Mouse (Mus musculus) kidney, embryonic 14.5 days (tissue): ENCODE measurements around the gene Gdi2. TPM values are rescaled to one million over a fixed set of nuclear protein-coding genes. Genes with fewer than 3 reads are reported as not detected.

Experiments
- ATAC-seq: fragments of 200-750 bp; cut with Nextera tagmentation; 2 replicates; pipeline ENCODE4 v1.8.0; 2017; ENCODE audit warnings: moderate number of reproducible peaks, mild to moderate bottlenecking, moderate TSS enrichment, moderate library complexity; ENCODE audit not compliant: low FRiP score, low TSS enrichment
- H3K27ac ChIP-seq: fragments of 300-500 bp; sonication (generic); 2 replicates; pipeline ENCODE4 v1.5.1; 2014; ENCODE audit warnings: low read depth, mild to moderate bottlenecking, low read length, moderate library complexity, mixed read lengths
- H3K27me3 ChIP-seq: fragments of 300-500 bp; sonication (generic); 2 replicates; pipeline ENCODE4 v1.6.1; 2014; ENCODE audit warnings: mild to moderate bottlenecking, low read length; ENCODE audit not compliant: control insufficient read depth, insufficient read depth
- H3K36me3 ChIP-seq: fragments of 300-500 bp; sonication (generic); 2 replicates; pipeline ENCODE4 v1.6.1; 2014; ENCODE audit warnings: low read length, mixed read lengths; ENCODE audit not compliant: control insufficient read depth, insufficient read depth
- H3K4me1 ChIP-seq: fragments of 300-500 bp; sonication (generic); 2 replicates; pipeline ENCODE4 v1.6.1; 2014; ENCODE audit warnings: low read length, mixed read lengths; ENCODE audit not compliant: control insufficient read depth, insufficient read depth
- H3K4me2 ChIP-seq: fragments of 300-500 bp; sonication (generic); replicated peaks from 2 replicates; pipeline ENCODE4 v1.6.1; 2014; ENCODE audit warnings: low read depth, mild to moderate bottlenecking, low read length
- H3K4me3 ChIP-seq: fragments of 300-500 bp; sonication (generic); 2 replicates; pipeline ENCODE4 v1.5.1; 2014; ENCODE audit warnings: mild to moderate bottlenecking, low read length
- H3K9ac ChIP-seq: fragments of 300-500 bp; sonication (generic); 2 replicates; pipeline ENCODE4 v1.6.1; 2014; ENCODE audit warnings: low read depth, mild to moderate bottlenecking, low read length, moderate library complexity
- H3K9me3 ChIP-seq: fragments of 300-500 bp; sonication (generic); 2 replicates; pipeline ENCODE4 v1.6.1; 2016; ENCODE audit warnings: low read length; ENCODE audit not compliant: control insufficient read depth
- WGBS: fragments of 180-500 bp; shearing (Covaris S2); extraction: QIAGEN DNeasy Blood & Tissue Kit; methylation state at CpG from one replicate; pipeline ENCODE4 v1.1.7; 2014; 5-methylcytosine and 5-hydroxymethylcytosine counted together
- polyA plus RNA-seq: library from polyadenylated mRNA; unstranded; fragments of >200 nt; fragmentation: Nextera tagmentation; extraction: Ambion mirVana; gene quantifications from 2 replicates; pipeline ENCODE4 v1.2.1, GENCODE M21; 2014

Gdi2 gene
- polyA plus RNA-seq, 1 experiment from 2014 or later, result 465 TPM

- Histone ChIP-seq H3K4me1 (peaks cover 15% of the 10 kb centered on the region; the same call in 1 of the 2 replicates), H3K9me3 (0 out of 2 replicates have a peak, but pooled peaks cover 2% of the 10 kb centered on the region), H3K4me2 (peak overlapping the region; percentile 63), H3K4me3 (peak overlapping the region; percentile 89), H3K36me3 (no peaks in the 10 kb centered on the region), H3K27ac (no peak overlapping the region), H3K9ac (peak overlapping the region; percentile 29; the same call in 1 of the 2 replicates), H3K27me3 (no peaks in the 10 kb centered on the region)
- 24% methylated on average over 2 of the region's 2 CpGs for WGBS
- no peak for ATAC-seq
These were observed 2.3 kb downstream of the Gdi2 start for GRCm38 (mm10) chr13:3540166-3540565.

DNA sequence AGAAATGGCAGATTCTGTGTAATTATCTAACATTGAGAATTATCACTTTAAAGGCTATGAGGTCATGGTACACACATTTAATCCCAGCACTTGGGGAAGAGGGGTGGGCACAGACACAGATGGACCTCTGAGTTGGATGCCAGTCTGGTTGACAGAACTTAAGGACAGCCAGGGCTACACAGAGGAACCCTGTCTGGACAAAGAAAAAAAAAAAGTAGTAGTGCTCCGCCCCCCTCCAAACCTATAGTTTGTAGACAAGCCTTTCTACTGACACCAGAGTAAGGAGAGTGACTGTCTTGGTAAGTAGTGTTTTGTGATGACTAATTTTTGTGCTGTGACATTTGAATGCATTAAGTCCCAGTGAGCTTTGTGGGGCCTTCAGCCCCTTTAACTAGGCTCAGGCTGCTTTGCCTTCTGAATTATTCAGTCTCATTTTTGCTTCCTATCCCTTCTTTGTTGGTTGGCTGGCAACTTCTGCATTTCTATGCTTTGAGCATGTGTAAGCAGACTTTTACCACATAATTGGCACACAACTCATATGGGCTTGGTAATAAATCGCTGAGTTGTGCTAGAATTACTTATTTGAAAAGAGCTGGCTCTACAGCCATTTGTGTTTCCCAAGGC lies 3.4 kb downstream of the Gdi2 start:
- H3K4me3 ChIP-seq, result no peak overlapping the region
- peaks cover 15% of the 10 kb centered on the region; the same call in 1 of the 2 replicates for H3K4me1 ChIP-seq
- H3K9ac ChIP-seq, result no peak overlapping the region
- ATAC-seq, result no peak
- H3K4me2 ChIP-seq, result no peak overlapping the region
- no peaks in the 10 kb centered on the region; the same call in 1 of the 2 replicates for H3K36me3 ChIP-seq
- WGBS, result 84% methylated on average over 2 of the region's 2 CpGs
- H3K27ac ChIP-seq, result no peak overlapping the region
- no peaks in the 10 kb centered on the region for H3K27me3 ChIP-seq
- H3K9me3 ChIP-seq, result 0 out of 2 replicates have a peak, but pooled peaks cover 2% of the 10 kb centered on the region

DNA sequence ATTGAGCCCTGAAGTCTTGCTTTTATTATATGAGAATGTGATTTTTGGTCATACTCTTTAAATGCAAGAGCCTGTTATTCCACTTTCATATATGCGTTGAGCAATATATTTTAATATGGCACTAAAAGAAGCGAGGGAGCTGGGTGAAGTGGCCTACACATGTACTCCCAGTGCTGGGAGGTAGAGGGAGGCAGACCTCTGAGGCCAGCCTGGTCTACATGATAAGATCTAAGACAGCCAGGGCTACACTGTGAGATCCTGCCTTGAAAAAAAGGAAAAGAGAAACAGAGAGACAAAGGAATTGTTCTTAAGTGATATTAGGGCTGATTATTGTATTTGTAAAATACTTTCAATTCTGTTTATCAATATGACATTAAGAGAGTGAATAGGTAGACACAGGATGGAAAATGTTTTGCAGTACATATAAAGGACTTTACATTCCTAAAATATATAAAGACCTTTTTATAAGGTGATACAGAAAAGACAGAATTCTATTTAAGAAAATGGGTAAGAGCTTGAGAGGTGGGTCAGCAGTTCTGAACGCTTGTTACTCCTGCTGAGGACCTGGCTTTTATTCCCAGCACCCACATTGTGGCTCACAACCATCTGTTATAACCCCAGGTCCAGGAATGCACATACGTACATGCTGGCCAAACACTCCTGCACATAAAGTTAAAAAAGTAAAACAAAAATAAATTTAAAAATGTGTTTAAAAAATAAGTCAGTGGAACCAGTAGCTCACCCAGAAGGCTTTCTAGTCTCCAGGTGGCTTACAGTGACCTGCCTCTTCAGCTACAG lies 6.4 kb downstream of the Gdi2 start:
- Histone ChIP-seq H3K36me3 (peaks cover 8% of the 10 kb centered on the region; the same call in 1 of the 2 replicates), H3K4me3 (no peak overlapping the region), H3K4me2 (no peak overlapping the region), H3K27ac (no peak overlapping the region), H3K27me3 (no peaks in the 10 kb centered on the region), H3K4me1 (peaks cover 15% of the 10 kb centered on the region; the same call in 1 of the 2 replicates), H3K9ac (no peak overlapping the region), H3K9me3 (no peaks in the 10 kb centered on the region)
- ATAC-seq, result no peak
- WGBS, result 92% methylated on average over 4 of the region's 4 CpGs

DNA sequence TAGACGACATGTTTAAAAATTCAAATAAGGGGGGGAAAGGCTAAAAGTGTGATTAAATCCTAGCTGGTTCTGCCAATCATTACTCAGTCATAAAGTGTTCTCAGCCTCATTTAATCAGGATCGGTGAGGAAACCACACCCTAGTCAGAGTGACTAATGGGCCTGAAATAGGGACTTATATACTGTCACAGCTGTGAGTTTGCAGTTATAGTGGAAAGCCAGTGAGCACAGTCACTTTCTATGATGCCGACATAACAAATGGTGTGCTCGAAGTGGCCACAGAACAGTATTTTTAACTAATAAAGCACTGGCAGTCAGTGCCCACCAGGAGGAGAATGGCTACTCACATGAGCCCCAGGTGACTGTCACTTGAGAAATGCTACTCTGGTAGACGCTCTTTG lies 7.1 kb downstream of the Gdi2 start:
- Histone ChIP-seq H3K4me1 (peaks cover 13% of the 10 kb centered on the region; the same call in 1 of the 2 replicates), H3K27ac (no peak overlapping the region), H3K9ac (no peak overlapping the region), H3K4me2 (no peak overlapping the region), H3K4me3 (no peak overlapping the region), H3K27me3 (no peaks in the 10 kb centered on the region), H3K36me3 (peaks cover 13% of the 10 kb centered on the region; the same call in 1 of the 2 replicates), H3K9me3 (no peaks in the 10 kb centered on the region)
- WGBS, result 77% methylated on average over 5 of the region's 5 CpGs
- ATAC-seq, result no peak

DNA sequence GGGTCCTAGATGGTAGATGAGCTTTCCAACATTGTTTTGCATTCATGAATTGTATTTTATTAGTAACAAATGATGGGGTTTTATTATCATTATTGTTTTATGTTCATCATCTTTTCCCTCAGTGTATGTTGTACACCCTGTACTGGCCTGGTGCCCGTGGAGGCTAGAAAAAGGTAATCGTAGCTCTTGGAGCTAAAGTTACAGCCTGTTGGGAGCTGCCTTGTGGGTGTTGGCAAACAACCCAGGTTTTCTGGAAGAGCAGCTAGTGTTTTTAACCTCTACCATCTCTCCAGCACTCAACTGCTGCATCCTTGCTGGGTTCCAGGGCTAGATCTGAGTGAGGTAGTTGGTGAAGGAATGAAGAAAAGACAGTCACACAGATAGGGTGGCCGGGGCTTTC lies 9.5 kb downstream of the Gdi2 start:
- H3K9ac ChIP-seq, result no peak overlapping the region
- 83% methylated on average over 3 of the region's 3 CpGs for WGBS
- H3K27me3 ChIP-seq, result no peaks in the 10 kb centered on the region
- no peak overlapping the region for H3K4me2 ChIP-seq
- H3K4me1 ChIP-seq, result no peaks in the 10 kb centered on the region
- no peak overlapping the region for H3K4me3 ChIP-seq
- H3K27ac ChIP-seq, result no peak overlapping the region
- no peaks in the 10 kb centered on the region for H3K9me3 ChIP-seq
- peaks cover 24% of the 10 kb centered on the region; the same call in 1 of the 2 replicates for H3K36me3 ChIP-seq
- ATAC-seq, result no peak

GRCm38 (mm10) chr13:3547856-3548255 lies 10.0 kb downstream of the Gdi2 start:
- H3K9ac ChIP-seq, result no peak overlapping the region
- no peaks in the 10 kb centered on the region for H3K27me3 ChIP-seq
- no peaks in the 10 kb centered on the region for H3K4me1 ChIP-seq
- H3K4me3 ChIP-seq, result no peak overlapping the region
- WGBS, result 87% methylated on average over 6 of the region's 6 CpGs
- peaks cover 29% of the 10 kb centered on the region; the same call in 1 of the 2 replicates for H3K36me3 ChIP-seq
- peak; percentile 43; the same call in 1 of the 2 replicates for ATAC-seq
- no peak overlapping the region for H3K27ac ChIP-seq
- H3K9me3 ChIP-seq, result no peaks in the 10 kb centered on the region
- H3K4me2 ChIP-seq, result no peak overlapping the region

DNA sequence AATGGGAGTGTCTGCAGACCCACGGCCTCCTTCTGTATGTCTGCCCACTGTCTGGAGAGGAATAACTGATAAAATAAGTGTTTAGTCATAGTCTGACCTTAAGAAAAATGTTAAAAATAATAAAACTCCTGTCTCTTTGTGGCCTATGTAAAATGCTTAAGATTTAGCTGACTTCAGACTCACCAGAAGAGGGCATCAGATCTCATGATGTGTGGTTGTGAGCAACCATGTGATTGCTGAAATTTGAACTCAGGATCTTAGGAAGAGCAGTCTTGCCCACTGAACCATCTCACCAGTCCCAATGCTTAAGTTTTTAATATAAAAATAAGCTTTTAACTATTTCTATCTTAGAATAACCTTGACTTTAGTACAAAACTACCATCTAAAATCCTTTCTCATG lies 25.3 kb downstream of the Gdi2 start:
- H3K27me3 ChIP-seq, result no peaks in the 10 kb centered on the region
- H3K4me1 ChIP-seq, result no peaks in the 10 kb centered on the region
- no peak overlapping the region for H3K4me2 ChIP-seq
- H3K9me3 ChIP-seq, result no peaks in the 10 kb centered on the region
- H3K9ac ChIP-seq, result no peak overlapping the region
- H3K4me3 ChIP-seq, result no peak overlapping the region
- ATAC-seq, result no peak
- 97% methylated on average over 1 of the region's 1 CpGs for WGBS
- H3K36me3 ChIP-seq, result peaks cover 67% of the 10 kb centered on the region
- H3K27ac ChIP-seq, result no peak overlapping the region

- Histone ChIP-seq H3K4me3 (no peak overlapping the region), H3K4me1 (no peaks in the 10 kb centered on the region), H3K27me3 (no peaks in the 10 kb centered on the region), H3K4me2 (no peak overlapping the region), H3K36me3 (peaks cover 74% of the 10 kb centered on the region), H3K9ac (no peak overlapping the region), H3K27ac (no peak overlapping the region), H3K9me3 (no peaks in the 10 kb centered on the region)
- ATAC-seq, result no peak
- 79% methylated on average over 2 of the region's 2 CpGs for WGBS
These were observed 26.1 kb downstream of the Gdi2 start for GRCm38 (mm10) chr13:3563953-3564352.

DNA sequence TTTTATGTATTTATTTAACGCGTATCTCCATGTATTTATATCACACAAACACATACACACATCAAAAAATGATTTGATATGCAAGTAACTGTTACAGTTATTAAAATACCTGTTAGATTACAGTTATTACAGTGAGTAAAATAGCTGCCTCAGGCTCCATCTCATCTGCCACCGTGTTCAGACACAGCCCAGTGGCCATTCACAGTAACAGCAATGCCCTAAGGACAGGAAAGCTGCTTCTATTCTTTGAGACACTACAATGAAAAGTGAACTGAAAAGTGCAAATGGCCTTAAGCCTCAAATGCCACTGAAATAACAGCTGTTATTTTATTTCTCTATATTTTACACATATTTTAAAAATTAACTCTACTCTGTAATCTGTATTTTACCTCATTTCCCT lies 52.9 kb downstream of the Gdi2 start:
- Histone ChIP-seq H3K4me2 (no peak overlapping the region), H3K4me1 (no peaks in the 10 kb centered on the region), H3K9me3 (no peaks in the 10 kb centered on the region), H3K27ac (no peak overlapping the region), H3K9ac (no peak overlapping the region), H3K4me3 (no peak overlapping the region), H3K27me3 (no peaks in the 10 kb centered on the region), H3K36me3 (peaks cover 60% of the 10 kb centered on the region)
- 92% methylated on average over 3 of the region's 3 CpGs for WGBS
- no peak for ATAC-seq
